Mouse (Mus musculus) lung, embryonic 14.5 days (tissue): ENCODE measurements around the gene Itsn1. TPM values are rescaled to one million over a fixed set of nuclear protein-coding genes. Genes with fewer than 3 reads are reported as not detected.

Source experiments
- ATAC-seq: fragments of 200-750 bp; cut with Nextera tagmentation; 2 replicates; pipeline ENCODE4 v1.8.0; 2017; ENCODE audit warnings: mild to moderate bottlenecking, moderate TSS enrichment, moderate library complexity; ENCODE audit not compliant: insufficient read depth
- DNase-seq: peaks from one replicate; pipeline ENCODE4 v3.0.0-alpha.2; 2015
- H3K27ac ChIP-seq: fragments of 300-500 bp; sonication (generic); 2 replicates; pipeline ENCODE4 v1.5.1; 2014; ENCODE audit warnings: low read depth, mild to moderate bottlenecking, moderate library complexity
- H3K27me3 ChIP-seq: fragments of 300-500 bp; sonication (generic); 2 replicates; pipeline ENCODE4 v1.6.1; 2014; ENCODE audit warnings: low read length, control low read depth; ENCODE audit not compliant: insufficient read depth
- H3K36me3 ChIP-seq: fragments of 300-500 bp; sonication (generic); 2 replicates; pipeline ENCODE4 v1.6.1; 2014; ENCODE audit warnings: control low read depth; ENCODE audit not compliant: insufficient read depth
- H3K4me1 ChIP-seq: fragments of 300-500 bp; sonication (generic); 2 replicates; pipeline ENCODE4 v1.6.1; 2014; ENCODE audit warnings: antibody characterized with exemption, control low read depth; ENCODE audit not compliant: insufficient read depth
- H3K4me2 ChIP-seq: fragments of 300-500 bp; sonication (generic); 2 replicates; pipeline ENCODE4 v1.6.1; 2014; ENCODE audit warnings: mild to moderate bottlenecking
- H3K4me3 ChIP-seq: fragments of 300-500 bp; sonication (generic); 2 replicates; pipeline ENCODE4 v1.5.1; 2014; ENCODE audit warnings: low read depth, low read length
- H3K9ac ChIP-seq: fragments of 300-500 bp; sonication (generic); 2 replicates; pipeline ENCODE4 v1.6.1; 2014
- H3K9me3 ChIP-seq: fragments of 300-500 bp; sonication (generic); 2 replicates; pipeline ENCODE4 v1.6.1; 2016; ENCODE audit warnings: low read depth, low read length, control low read depth
- CTCF ChIP-seq: IDR thresholded peaks from 2 replicates; pipeline ENCODE4 v1.5.1; 2016; ENCODE audit warnings: antibody characterized with exemption, low read depth
- WGBS: fragments of 180-500 bp; shearing (Covaris S2); extraction: QIAGEN DNeasy Blood & Tissue Kit; methylation state at CpG from one replicate; pipeline ENCODE4 v1.1.7; 2014; 5-methylcytosine and 5-hydroxymethylcytosine counted together
- polyA plus RNA-seq: library from polyadenylated mRNA; unstranded; fragments of >200 nt; fragmentation: Nextera tagmentation; extraction: Ambion mirVana; gene quantifications from 2 replicates; pipeline ENCODE4 v1.2.1, GENCODE M21; 2014

Gene Itsn1
- polyA plus RNA-seq, 1 experiment from 2014 or later: 25.4 TPM

- Histone ChIP-seq H3K9ac (no peak overlapping the region), H3K4me3 (no peak overlapping the region), H3K4me1 (no peaks in the 10 kb centered on the region), H3K9me3 (no peaks in the 10 kb centered on the region), H3K27ac (no peak overlapping the region), H3K36me3 (no peaks in the 10 kb centered on the region), H3K4me2 (no peak overlapping the region), H3K27me3 (no peaks in the 10 kb centered on the region)
- 58% methylated on average over 3 of the region's 3 CpGs for WGBS
- no peak for TF ChIP-seq CTCF
- no peak for DNase-seq
- ATAC-seq: no peak
Observed at GRCm38 (mm10) chr16:91761761-91762160, 32.7 kb downstream of the Itsn1 start.

- Histone ChIP-seq H3K9ac (no peak overlapping the region), H3K4me3 (no peak overlapping the region), H3K4me2 (no peak overlapping the region), H3K27ac (no peak overlapping the region), H3K27me3 (no peaks in the 10 kb centered on the region), H3K4me1 (no peaks in the 10 kb centered on the region), H3K9me3 (no peaks in the 10 kb centered on the region), H3K36me3 (no peaks in the 10 kb centered on the region)
- no peak for ATAC-seq
- no peak for DNase-seq
- no peak for TF ChIP-seq CTCF
- WGBS: 59% methylated on average over 7 of the region's 7 CpGs
Observed at GRCm38 (mm10) chr16:91762476-91762875, 33.4 kb downstream of the Itsn1 start.

DNA sequence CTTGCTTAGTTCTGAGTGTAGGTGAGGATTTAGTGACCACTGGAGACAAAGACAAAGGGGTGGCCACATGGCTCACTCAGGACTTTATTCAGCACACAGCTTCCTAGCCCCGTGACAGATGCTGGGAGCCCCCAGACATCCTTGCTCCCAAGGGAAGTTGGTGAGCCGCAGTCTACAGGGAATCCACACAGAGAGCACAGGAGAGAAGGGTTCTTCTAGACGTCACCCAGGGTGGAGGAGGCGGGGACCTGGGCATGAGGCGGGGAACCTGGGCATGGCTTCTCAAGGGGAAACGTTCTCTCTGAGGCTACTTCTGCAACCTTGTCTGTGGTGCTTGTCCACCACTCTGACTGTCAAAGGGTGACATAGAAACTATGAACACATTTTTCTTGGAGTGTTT lies 34.9 kb downstream of the Itsn1 start:
- Histone ChIP-seq H3K27me3 (no peaks in the 10 kb centered on the region), H3K36me3 (no peaks in the 10 kb centered on the region), H3K4me1 (no peaks in the 10 kb centered on the region), H3K9ac (no peak overlapping the region), H3K9me3 (no peaks in the 10 kb centered on the region), H3K27ac (no peak overlapping the region), H3K4me3 (no peak overlapping the region), H3K4me2 (no peak overlapping the region)
- WGBS: 37% methylated on average over 6 of the region's 6 CpGs
- no peak; the same call in 1 of the 2 replicates for ATAC-seq
- TF ChIP-seq CTCF: no peak
- no peak for DNase-seq

- H3K4me3 ChIP-seq: no peak overlapping the region
- no peak overlapping the region for H3K9ac ChIP-seq
- H3K4me2 ChIP-seq: no peak overlapping the region
- H3K27me3 ChIP-seq: no peaks in the 10 kb centered on the region
- ATAC-seq: no peak
- no peaks in the 10 kb centered on the region for H3K36me3 ChIP-seq
- no peaks in the 10 kb centered on the region for H3K4me1 ChIP-seq
- WGBS: 62% methylated on average over 6 of the region's 6 CpGs
- DNase-seq: no peak
- no peaks in the 10 kb centered on the region for H3K9me3 ChIP-seq
- no peak for TF ChIP-seq CTCF
- H3K27ac ChIP-seq: no peak overlapping the region
Observed at GRCm38 (mm10) chr16:91764414-91764813, 35.3 kb downstream of the Itsn1 start.

DNA sequence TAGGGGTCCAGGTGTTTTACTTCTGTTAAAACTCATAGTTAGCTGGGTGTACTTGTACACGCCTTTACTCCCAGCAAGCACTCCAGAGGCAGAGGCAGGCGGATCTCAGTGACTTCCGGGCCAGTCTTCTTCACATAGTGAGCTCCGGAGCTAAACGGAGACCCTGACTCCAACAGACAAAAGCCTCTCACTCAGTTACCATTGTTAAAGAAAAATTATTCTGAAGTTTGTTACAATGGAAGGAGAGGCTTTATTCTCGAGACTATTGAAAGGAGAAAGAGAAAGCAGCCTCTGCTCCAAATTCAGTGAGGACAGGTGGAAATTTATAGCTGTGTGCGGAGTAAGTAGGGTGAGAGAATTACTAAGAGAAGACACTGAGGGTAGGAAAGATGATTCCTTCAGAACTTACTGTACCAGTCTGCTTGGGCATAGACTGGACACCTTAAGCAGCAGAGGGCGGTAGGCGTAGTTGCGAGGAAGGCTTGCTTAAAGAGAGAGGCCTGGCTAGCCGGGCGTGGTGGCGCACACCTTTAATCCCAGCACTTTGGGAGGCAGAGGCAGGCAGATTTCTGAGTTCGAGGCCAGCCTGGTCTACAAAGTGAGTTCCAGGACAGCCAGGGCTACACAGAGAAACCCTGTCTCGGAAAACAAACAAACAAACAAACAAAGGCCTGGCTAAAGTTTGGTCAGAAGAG lies 36.2 kb downstream of the Itsn1 start:
- H3K27me3 ChIP-seq: no peaks in the 10 kb centered on the region
- H3K4me2 ChIP-seq: no peak overlapping the region
- 91% methylated on average over 15 of the region's 15 CpGs for WGBS
- no peak overlapping the region for H3K27ac ChIP-seq
- H3K4me1 ChIP-seq: no peaks in the 10 kb centered on the region
- no peak overlapping the region for H3K4me3 ChIP-seq
- no peak for ATAC-seq
- H3K36me3 ChIP-seq: no peaks in the 10 kb centered on the region
- no peaks in the 10 kb centered on the region for H3K9me3 ChIP-seq
- DNase-seq: no peak
- no peak overlapping the region for H3K9ac ChIP-seq
- TF ChIP-seq CTCF: no peak

- Histone ChIP-seq H3K4me2 (no peak overlapping the region), H3K27ac (no peak overlapping the region), H3K9ac (no peak overlapping the region), H3K4me1 (no peaks in the 10 kb centered on the region), H3K9me3 (no peaks in the 10 kb centered on the region), H3K27me3 (no peaks in the 10 kb centered on the region), H3K4me3 (no peak overlapping the region), H3K36me3 (no peaks in the 10 kb centered on the region)
- ATAC-seq (no peak), DNase-seq (no peak)
- 83% methylated on average over 15 of the region's 15 CpGs for WGBS
- no peak for TF ChIP-seq CTCF
Observed at GRCm38 (mm10) chr16:91765816-91766210, 36.7 kb downstream of the Itsn1 start.

GRCm38 (mm10) chr16:91767165-91767701 lies 38.2 kb downstream of the Itsn1 start:
- H3K9me3 ChIP-seq: no peaks in the 10 kb centered on the region
- no peak for ATAC-seq
- no peaks in the 10 kb centered on the region for H3K36me3 ChIP-seq
- DNase-seq: no peak
- no peak overlapping the region for H3K4me2 ChIP-seq
- H3K4me3 ChIP-seq: no peak overlapping the region
- no peak overlapping the region for H3K9ac ChIP-seq
- whole genome bisulfite sequencing: 75% methylated on average over 11 of the region's 11 CpGs
- no peaks in the 10 kb centered on the region for H3K27me3 ChIP-seq
- H3K4me1 ChIP-seq: no peaks in the 10 kb centered on the region
- H3K27ac ChIP-seq: no peak overlapping the region; the same call in 1 of the 2 replicates
- TF ChIP-seq CTCF: no peak
